Mouse (Mus musculus) cerebellum, adult 2 months (tissue): ENCODE measurements at regions not wholly inside any gene's neighbourhood (a gene's known extent, or its start where the extent isn't known, plus 50 kb on each side); places are given as distances from the start of the nearest gene placed in this dataset.

ENCODE experiments used
- DNase-seq, 2 experiments: peaks; one replicate each; pipeline ENCODE4 v3.0.0; 2021
- H3K27ac ChIP-seq: fragments of 200-500 bp; 2 replicates; pipeline ENCODE4 v1.5.1; 2012; ENCODE audit warnings: low read length, control low read depth, inconsistent platforms; ENCODE audit not compliant: insufficient read depth
- H3K27me3 ChIP-seq: fragments of 200-500 bp; 2 replicates; pipeline ENCODE4 v1.6.1; 2012; ENCODE audit warnings: inconsistent platforms, mild to moderate bottlenecking, low read length, moderate library complexity; ENCODE audit not compliant: control insufficient read depth, insufficient read depth
- H3K4me1 ChIP-seq: fragments of 200-500 bp; 2 replicates; pipeline ENCODE4 v1.6.1; 2011; ENCODE audit warnings: low read length; ENCODE audit not compliant: control insufficient read depth, insufficient read depth
- H3K4me3 ChIP-seq: fragments of 200-500 bp; replicated peaks from 2 replicates; pipeline ENCODE3; 2011; ENCODE audit warnings: mild to moderate bottlenecking, low read depth, low read length, control low read depth; ENCODE audit not compliant: insufficient read depth
- CTCF ChIP-seq: fragments of 200-500 bp; IDR thresholded peaks from 2 replicates; pipeline ENCODE4 v1.5.1; 2011; ENCODE audit warnings: low read depth, mild to moderate bottlenecking, control low read depth, low read length, moderate library complexity, borderline replicate concordance; ENCODE audit not compliant: insufficient read depth
- POLR2A ChIP-seq: fragments of 200-500 bp; IDR thresholded peaks from 2 replicates; pipeline ENCODE4 v1.6.1; 2011; ENCODE audit warnings: low read length, control low read depth, borderline replicate concordance; ENCODE audit not compliant: insufficient read depth
- WGBS: fragments of 180-500 bp; shearing (Covaris S2); methylation state at CpG from one replicate; pipeline ENCODE4 v1.1.7; 2018; 5-methylcytosine and 5-hydroxymethylcytosine counted together

- Histone ChIP-seq H3K27ac (no peak overlapping the region), H3K4me1 (no peaks in the 10 kb centered on the region), H3K4me3 (no peak overlapping the region), H3K27me3 (no peaks in the 10 kb centered on the region)
- WGBS = 81% methylated on average over 5 of the region's 5 CpGs
- DNase-seq = no peak
- TF ChIP-seq CTCF (no peak), POLR2A (no peak)
Observed at GRCm38 (mm10) chr11:20404476-20404875, 72.0 kb upstream of the Slc1a4 start.

DNA sequence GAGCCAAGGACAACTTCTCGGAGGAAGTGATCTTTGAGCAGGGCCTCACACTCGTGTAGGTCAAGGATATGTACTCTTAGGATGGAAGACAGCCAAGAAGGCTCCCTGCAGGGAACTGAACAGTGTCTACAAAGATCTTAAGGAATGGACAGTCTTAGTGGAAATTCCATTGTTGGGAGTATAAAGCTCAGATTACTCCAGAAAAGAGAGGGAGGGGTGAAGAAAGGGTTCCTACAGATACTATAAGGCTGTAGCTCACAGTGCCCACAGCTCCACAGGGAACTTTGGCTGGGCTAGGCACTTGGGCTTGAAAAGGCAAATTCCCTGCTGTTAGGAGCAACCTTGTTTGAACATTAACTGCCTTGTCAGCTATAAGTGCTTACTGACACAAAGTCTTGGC, 85.6 kb upstream of the Slc1a4 start:
- TF ChIP-seq CTCF (no peak), POLR2A (no peak)
- no peak for DNase-seq
- no peaks in the 10 kb centered on the region for H3K27me3 ChIP-seq
- 58% methylated on average over 2 of the region's 2 CpGs for WGBS
- H3K4me3 ChIP-seq = no peak overlapping the region
- H3K4me1 ChIP-seq = no peaks in the 10 kb centered on the region
- no peak overlapping the region for H3K27ac ChIP-seq

DNA sequence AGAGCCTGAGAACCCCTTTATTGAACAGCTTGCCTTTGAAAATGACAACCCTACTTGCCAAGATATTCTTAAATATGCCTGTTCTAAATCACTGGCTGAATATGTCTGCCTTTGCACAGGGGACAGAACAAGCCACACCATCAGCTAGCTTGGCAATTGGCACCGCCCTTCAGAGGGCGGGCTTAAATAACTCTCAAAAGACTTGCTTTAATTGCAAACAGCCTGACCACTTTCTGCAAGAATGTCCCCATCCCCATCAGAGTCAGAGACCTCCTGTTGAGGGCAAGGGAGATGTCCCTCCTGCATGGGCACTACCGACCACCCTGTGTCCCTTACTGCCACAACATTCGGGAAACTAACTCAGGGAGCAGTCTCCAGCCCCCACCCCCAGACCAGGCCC, 88.4 kb upstream of the Slc1a4 start:
- TF ChIP-seq CTCF (no peak), POLR2A (no peak)
- 83% methylated on average over 4 of the region's 4 CpGs for WGBS
- no peak for DNase-seq
- no peak overlapping the region for H3K27ac ChIP-seq
- H3K4me3 ChIP-seq = no peak overlapping the region
- no peaks in the 10 kb centered on the region for H3K4me1 ChIP-seq
- no peaks in the 10 kb centered on the region for H3K27me3 ChIP-seq

DNA sequence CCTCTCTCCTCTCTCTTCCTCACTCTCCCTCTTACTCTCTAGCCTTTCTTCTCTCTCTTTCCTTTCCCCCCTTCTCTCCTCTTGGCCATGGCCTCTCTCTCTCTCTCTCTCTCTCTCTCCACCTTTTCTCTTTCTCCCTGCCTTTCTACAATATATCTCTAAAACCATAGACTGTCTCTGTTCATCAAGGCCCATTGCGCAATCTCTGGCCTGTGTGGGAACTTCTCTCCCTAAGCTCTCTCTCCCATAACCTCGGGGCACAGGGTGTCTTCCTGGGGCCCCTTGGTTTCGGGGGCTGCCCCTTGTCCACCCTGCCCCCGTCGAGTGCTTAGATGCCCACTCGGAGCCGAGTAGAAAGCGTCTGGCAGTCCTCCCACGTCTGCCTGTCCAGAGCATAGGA, 103.5 kb upstream of the Slc1a4 start:
- no peak overlapping the region for H3K27ac ChIP-seq
- DNase-seq = no peak
- TF ChIP-seq POLR2A = no peak
- no peak for TF ChIP-seq CTCF
- 73% methylated on average over 9 of the region's 9 CpGs for WGBS
- H3K27me3 ChIP-seq = no peaks in the 10 kb centered on the region
- H3K4me1 ChIP-seq = no peaks in the 10 kb centered on the region
- H3K4me3 ChIP-seq = no peak overlapping the region

DNA sequence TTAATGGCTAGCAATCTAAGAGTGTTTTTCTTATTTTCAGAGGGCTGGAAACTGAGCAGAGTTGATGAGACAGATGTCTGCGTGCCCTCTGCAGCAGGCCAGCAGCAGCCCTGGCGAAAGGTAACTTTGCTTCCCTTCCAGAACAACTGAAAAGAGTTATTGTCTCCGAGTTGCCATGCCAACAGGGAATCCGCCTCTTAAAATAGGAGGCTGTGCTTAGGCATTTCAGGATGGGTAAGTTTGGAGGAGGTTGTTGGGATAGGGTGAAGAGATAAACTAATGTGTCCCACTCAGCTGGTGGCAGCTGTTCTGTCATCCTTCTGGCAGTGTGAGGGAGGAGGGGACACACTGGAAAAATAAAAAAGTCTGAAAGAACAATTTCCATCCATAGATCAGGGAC, 100.6 kb upstream of the Sertad2 start:
- no peak for TF ChIP-seq CTCF
- no peak for TF ChIP-seq POLR2A
- no peak for DNase-seq
- Histone ChIP-seq H3K27me3 (no peaks in the 10 kb centered on the region), H3K27ac (no peak overlapping the region), H3K4me3 (no peak overlapping the region), H3K4me1 (no peaks in the 10 kb centered on the region)
- 42% methylated on average over 4 of the region's 4 CpGs for WGBS

GRCm38 (mm10) chr11:20445061-20445902, 97.8 kb upstream of the Sertad2 start:
- H3K4me1 ChIP-seq = no peaks in the 10 kb centered on the region
- DNase-seq = no peak
- 12% methylated on average over 18 of the region's 18 CpGs for WGBS
- no peaks in the 10 kb centered on the region for H3K27me3 ChIP-seq
- H3K4me3 ChIP-seq = peak overlapping the region; percentile 43
- TF ChIP-seq CTCF = no peak
- TF ChIP-seq POLR2A = no peak
- H3K27ac ChIP-seq = no peak overlapping the region

- H3K4me1 ChIP-seq = no peaks in the 10 kb centered on the region
Observed at GRCm38 (mm10) chr11:20445903-20446264, 97.2 kb upstream of the Sertad2 start.

DNA sequence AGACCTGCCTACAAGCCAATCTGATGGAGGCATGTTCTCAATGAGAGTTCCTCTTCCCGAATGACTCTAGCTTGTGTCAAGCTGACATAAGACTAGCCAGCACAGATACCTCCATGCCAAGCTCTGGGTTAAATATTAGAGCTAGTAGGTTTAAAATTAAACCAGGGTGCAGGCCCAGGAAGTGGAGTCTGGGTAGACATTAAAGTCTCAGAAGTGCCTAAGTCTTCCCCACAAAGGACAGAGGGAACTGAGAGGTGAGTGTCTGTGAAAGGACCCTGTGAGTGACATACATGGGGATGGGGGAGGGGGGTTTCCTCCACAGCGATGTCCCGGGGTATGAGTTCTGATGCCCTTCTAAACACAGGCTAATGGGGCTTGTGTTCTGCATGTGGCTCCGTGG, 90.2 kb upstream of the Sertad2 start:
- 78% methylated on average over 4 of the region's 4 CpGs for WGBS
- TF ChIP-seq POLR2A (no peak), CTCF (no peak)
- H3K4me1 ChIP-seq = no peaks in the 10 kb centered on the region
- H3K27me3 ChIP-seq = no peaks in the 10 kb centered on the region
- DNase-seq = no peak
- no peak overlapping the region for H3K27ac ChIP-seq
- no peak overlapping the region for H3K4me3 ChIP-seq

More at GRCm38 (mm10) chr11:20445903-20446264, 97.2 kb upstream of the Sertad2 start:
- no peaks in the 10 kb centered on the region for H3K27me3 ChIP-seq
- no peak for TF ChIP-seq POLR2A
- peak; percentile 78 for TF ChIP-seq CTCF
- WGBS = 3% methylated on average over 6 of the region's 6 CpGs
- peak overlapping the region; percentile 43 for H3K4me3 ChIP-seq
- H3K27ac ChIP-seq = no peak overlapping the region
- peak; percentile 45 to 60 for DNase-seq
